Mouse (Mus musculus) retina, adult 2 months (tissue): ENCODE measurements around the gene Prodh2.
"Not testable (repeated sequence)": the region's sequence is repeated elsewhere in the genome, so short reads cannot be mapped to it uniquely, and the experiment has no call there.

Experiments
- DNase-seq: peaks from one replicate; pipeline ENCODE4 v3.0.0-alpha.2; 2012; ENCODE audit warnings: low read depth, low spot score

The Prodh2 gene

GRCm38 (mm10) chr7:30490251-30490956, 3.0 kb upstream of the Prodh2 start:
- DNase-seq, result peak; percentile 36

- no peak for DNase-seq
These were observed 2.5 kb upstream of the Prodh2 start for GRCm38 (mm10) chr7:30490957-30491307.

DNA sequence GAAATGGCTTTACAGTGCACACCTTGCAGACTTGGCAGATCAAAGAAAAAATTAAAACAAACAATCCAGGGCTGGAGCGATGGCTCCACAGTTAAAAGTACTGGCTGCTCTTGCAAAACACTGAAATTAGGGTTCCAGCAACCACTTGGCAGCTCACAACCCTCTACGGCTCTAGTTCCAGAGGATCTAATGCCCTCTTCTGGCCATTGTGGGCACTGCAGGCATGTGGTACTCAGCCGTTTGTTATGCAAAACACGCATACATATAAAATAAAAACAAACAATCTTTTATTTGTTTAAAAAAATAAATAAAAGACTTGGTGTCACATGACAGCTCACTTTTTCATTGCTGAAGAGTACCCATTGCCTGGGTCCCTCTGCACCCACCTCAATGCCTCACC, 657 bp upstream of the Prodh2 start:
- peak; percentile 39 for DNase-seq

- not testable (repeated sequence) for DNase-seq
These were observed 2.2 kb downstream of the Prodh2 start for GRCm38 (mm10) chr7:30495506-30496042.

- not testable (repeated sequence) for DNase-seq
These were observed 7.7 kb downstream of the Prodh2 start for GRCm38 (mm10) chr7:30501159-30501558.

GRCm38 (mm10) chr7:30508061-30508460, 14.6 kb downstream of the Prodh2 start:
- DNase-seq, result no peak

- no peak for DNase-seq
These were observed 21.8 kb downstream of the Prodh2 start for GRCm38 (mm10) chr7:30515003-30515760.

DNA sequence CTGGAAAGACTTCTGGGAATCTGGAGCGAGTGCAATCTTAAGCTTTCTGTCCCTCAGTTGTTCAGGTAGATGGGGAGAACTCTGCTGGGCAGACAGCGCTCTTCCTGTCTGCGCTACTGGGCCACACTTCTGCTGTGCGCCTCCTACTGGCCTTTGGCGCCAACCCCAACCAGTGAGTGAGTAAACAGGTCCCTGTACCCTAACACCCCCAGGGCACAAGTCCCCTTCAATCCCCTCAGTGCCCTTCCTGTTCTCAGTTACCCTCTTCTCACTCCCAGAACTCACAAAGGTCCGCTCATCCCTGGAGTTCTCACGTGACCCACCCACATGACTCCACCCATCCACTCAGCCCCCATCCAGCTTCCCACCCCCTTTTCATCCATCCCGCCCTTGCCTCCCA, 24.9 kb downstream of the Prodh2 start:
- DNase-seq, result no peak

- DNase-seq, result no peak
These were observed 27.0 kb downstream of the Prodh2 start for GRCm38 (mm10) chr7:30520396-30520795.

DNA sequence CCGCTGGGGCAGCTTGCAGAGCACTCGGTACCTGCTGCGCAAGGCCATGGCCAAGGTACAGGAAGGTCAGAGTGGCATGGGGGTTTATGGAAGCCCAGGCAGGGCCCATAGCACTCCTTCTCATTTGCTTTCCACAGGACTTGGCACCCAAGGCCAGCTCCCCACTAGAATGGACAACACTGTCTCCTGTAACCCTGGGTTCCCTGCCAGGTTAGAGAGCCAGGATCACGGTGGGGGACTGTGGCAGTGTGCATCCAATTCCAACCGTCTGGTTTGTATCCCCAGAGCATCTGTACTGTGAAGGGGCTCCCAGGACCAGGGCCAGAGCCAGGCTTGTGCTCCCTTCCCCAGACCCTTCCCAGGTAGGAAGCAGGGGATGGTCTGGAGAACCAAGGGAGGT, 27.4 kb downstream of the Prodh2 start:
- DNase-seq, result no peak

GRCm38 (mm10) chr7:30522871-30523270, 29.4 kb downstream of the Prodh2 start:
- no peak for DNase-seq

- DNase-seq, result no peak
These were observed 31.1 kb downstream of the Prodh2 start for GRCm38 (mm10) chr7:30524487-30524886.

GRCm38 (mm10) chr7:30525954-30526353, 32.5 kb downstream of the Prodh2 start:
- no peak for DNase-seq

DNA sequence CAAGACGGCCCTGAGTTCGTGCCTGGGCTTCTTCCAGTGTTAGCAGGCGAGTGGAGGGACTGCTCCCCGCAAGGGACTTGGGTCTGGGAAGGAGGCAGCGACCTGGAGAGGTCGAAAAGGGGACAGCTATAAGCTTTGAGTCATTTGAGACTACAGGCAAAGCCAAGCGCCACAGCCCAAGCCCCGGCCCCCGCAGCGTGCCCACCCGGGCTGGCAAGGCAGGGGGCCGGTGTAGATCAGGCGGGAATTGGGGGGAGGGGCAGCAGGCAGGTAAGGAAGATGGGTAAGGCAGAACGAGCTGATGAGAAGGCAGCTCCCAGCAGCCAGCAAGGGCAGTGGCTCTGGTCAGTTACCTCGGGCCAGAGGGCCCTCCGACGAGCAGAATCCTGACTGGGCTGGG, 33.0 kb downstream of the Prodh2 start:
- DNase-seq, result no peak

DNA sequence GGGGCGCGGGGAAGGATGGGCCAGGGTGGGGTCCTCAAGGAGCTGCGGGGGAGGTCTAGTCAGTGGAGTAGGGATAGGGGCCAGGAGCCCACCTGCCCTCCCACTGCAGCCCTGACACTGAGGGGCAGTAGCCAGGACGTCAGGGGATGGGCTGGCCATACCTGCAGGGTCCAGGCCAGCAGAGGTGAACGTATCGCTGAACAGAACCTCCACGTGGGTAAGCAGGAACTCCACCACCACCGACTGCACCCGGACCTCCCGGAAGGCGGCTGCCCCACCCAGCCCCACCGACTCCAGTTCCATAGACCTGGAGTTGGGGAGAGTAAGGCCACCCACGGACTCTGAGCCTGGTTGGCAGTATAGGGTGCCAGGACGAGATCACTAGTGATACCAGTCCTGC, 33.6 kb downstream of the Prodh2 start:
- no peak for DNase-seq

DNA sequence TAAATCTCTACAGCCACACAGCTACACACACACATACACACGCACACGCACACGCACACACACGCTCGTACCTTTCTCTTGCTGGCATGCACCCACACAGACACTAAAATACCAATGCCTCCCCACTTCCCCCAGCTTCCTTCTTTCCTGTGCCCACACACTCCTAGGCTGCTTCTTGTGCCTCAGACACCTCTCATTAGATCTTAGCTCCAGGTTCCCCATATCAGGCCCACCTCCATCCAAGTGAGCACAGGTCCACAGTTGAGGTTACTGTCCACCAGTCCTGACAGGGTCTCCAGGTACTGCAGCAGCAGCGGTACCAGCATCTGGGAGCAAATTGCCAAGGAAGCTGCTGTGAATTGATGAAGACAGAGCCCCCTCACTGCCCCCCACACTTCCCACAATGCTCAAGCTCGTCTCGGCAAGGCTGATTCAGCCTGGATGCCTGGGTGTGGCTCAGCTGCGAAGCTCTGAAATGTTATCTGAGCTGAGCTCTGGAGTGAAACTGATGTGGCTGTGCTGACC, 37.9 kb downstream of the Prodh2 start:
- no peak for DNase-seq

DNA sequence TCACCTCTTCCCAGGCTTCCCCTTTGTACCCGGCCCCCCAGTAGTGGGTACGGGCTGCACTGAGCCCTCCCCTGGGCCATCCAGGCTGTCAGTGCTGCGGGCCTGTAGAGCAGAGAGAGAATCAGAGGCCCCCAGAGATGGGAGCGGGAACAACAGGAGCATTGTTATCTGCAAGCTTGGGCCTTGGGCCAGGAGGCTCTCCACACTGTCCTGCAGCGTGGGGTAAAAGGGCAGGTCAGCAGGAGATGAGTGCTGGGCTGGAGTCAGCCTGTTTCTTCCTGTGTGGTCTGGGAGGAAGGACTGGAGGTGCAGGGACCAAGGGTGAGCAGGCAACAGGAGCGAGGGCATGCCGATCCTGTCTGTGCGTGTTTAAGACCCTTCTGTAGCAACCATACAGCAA, 39.5 kb downstream of the Prodh2 start:
- DNase-seq, result no peak

DNA sequence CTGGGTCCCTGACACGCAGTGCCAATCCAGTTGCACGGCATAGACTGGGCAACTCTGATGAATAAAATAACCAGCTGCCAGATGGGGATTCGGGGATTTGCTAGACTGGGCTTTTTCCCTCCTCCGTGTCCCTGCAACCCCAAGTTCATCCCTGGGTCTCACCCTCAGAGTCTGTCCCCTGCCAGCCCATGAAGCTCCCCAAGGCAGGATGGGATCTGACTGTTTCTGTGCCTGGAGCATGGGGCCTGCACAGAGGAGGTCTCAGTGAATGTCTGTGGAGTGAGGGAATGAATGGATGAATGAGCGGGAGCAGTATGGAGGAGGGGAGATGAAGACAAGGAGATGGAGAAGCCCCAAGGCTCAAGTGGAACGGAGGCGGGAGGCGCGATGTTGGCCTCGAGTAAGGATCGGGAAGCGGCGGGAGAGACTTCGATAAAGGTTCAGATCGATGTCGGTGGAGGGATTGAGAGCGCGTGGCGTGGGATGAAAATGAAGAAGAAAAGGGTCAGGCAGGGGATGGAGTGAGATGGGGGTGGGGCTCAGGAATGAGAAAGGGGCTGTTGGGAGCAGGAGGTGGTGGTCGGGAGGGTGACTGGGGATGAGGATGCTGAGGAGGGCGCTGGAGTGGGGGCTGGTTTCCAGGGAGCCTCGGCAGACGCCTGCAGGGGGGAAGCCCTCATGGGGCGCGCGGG, 40.7 kb downstream of the Prodh2 start:
- no peak for DNase-seq

DNA sequence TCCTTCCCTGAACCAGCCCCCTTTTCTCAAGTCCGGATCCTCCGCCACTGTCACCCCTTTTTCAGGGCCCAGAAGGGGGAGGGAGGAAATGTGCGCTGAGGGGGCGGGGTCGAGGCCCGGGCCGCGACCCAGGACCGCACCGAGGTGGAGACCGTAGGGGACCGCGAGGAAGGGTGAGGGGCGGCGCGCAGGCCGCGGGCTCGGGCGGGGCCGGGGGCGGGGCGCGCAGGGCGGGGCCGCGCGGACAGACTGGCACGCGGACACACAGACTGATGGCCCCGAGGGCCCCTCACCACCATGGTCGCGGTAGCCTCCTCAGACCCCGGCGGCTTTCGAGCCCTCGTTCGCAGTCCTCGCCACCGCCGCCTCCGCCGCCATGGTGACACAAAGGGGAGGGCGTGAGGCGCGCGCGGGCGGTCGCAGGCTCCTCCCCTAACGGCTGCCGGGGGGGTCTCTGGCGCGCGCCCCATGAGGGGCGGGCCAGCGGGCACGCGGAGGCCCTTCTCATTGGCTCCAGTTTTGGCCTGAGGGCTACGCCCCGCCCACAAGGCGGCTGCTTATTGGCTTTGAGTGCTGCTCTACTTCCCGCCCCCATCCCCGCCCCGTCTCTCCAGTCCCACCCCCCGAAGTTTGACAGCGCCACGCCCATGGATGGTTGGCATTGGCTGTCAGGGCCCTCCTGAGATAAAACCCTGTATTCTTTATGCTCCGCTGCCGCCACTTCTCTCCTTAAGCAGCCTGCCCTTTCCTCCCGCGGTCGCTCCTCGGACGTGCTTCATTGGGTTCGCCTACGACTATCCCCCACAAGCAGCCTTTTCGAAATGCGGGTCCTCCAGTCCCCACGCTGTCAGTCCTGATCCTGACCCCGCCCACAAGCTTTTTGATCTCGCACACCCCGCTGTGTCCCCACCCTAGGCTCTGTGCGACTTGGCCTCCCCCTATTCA, 41.5 kb downstream of the Prodh2 start, which contains the start of gene Arhgap33:
Arhgap33 (minus strand) TSS at position 428 of the 945 bp plus-strand sequence.
- DNase-seq, result peak; percentile 95

DNA sequence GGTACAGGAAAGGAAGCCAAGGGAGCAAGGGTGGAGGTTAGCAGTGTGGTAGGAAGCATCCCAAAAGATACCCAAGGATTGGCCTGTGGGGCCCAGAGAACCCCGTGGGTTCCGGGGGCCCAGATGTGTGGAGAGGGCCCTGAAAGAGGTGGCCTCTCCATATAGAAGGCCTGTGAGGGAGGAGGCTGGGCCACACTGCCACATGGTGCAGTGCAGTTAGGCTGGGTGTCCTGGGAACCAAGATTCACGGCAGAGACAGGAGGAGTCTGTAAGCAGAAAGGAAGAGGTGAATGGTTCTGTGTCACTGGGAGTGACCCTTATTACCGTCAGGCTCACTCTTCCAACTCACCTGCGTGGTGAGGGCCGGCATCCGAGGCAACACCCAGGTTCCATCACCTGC, 47.1 kb downstream of the Prodh2 start:
- DNase-seq, result no peak

DNA sequence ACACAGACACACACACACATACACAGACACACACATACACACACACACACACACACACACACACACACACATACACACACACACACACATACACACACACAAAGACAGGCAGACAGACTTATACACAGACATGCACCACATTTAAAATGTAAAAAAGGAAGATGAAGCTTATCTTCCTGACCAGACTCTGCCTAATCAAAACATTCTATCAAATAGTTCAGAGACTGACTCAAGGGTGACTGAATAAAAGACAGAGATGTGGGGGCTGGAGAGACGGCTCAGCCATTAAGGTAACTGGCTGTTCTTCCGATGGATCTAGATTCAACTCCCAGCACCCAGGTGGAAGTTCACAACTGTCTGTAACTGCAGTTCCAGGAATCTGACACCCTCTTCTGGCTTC, 50.9 kb downstream of the Prodh2 start:
- DNase-seq, result no peak
